20 mouse cellular contexts compared by ENCODE assay signal in the genomic region with DNA sequence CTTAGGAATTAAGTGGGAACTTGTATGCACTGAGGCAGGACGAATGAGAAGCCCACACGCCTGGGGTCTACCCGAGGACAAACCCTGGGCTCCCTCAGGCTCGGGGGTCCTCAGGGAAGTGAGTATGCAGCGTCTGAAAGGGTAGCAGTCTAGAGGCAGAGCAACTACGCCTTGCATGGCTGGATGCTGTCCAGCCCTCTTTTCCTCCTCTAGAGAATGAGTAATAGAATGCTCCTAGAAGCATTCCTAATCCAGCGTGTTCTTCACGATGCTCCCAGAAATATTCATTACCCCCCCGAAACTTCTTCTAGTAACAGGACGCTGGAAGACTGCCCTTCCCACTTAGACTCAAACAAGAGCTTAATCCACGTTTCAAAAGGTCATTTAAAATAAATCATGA. TPM values are rescaled to one million over a fixed set of nuclear protein-coding genes. Genes with fewer than 3 reads are reported as not detected.
A peak's percentile ranks its signal among the peaks of the same experiment; 100 is the strongest.
DNase-seq lines count a peak whose midpoint lies in the region; ATAC-seq and TF ChIP-seq lines count a peak whose summit lies in the region.
"Had no signal": no experiment of that assay in that cellular context is flagged by ENCODE, and none has a peak within 500 bp of the region (broad histone marks: within the 10 kb centered on the region; RNA-seq: fewer than 3 reads in every experiment).

No protein-coding gene starts in this region.

- 0 out of 2 replicates have a peak, but pooled peaks cover 3% of the 10 kb centered on the region for H3K4me1 ChIP-seq in embryonic fibroblast, embryonic 13.5 days (ENCODE audit: control insufficient read depth, insufficient read depth, low read length)

- no peak for ATAC-seq in monocyte, adult 5-6 weeks (replicated peaks; ENCODE audit: insufficient number of reproducible peaks, low FRiP score, low TSS enrichment, poor library complexity, severe bottlenecking)
- ATAC-seq: activated CD4-positive, CD25-positive, alpha-beta regulatory T cell, adult 4 months; CD4-positive, CD25-positive, alpha-beta regulatory T cell, adult 4 months; forebrain, embryonic 14.5 days; forebrain, postnatal 0 days had no signal

- intact Hi-C loops in gastrocnemius, postnatal 36 days (cut with DNase I): loop anchor here (5.0 to 10.0 kb wide), 2 partner anchors 49 to 147 kb away; a partner anchor contains a TSS

- peak overlapping the region; percentile 42 for H3K27ac ChIP-seq in embryonic fibroblast, embryonic 13.5 days (ENCODE audit: insufficient read depth, low read length)
- H3K27ac ChIP-seq: embryonic facial prominence, embryonic 13.5 days; hindbrain, embryonic 12.5 days; hindbrain, embryonic 15.5 days had no signal

- H3K4me3 ChIP-seq in embryonic fibroblast, embryonic 13.5 days (ENCODE audit: insufficient read depth, low read length): no peak overlapping the region
- H3K4me3 ChIP-seq: embryonic facial prominence, embryonic 13.5 days; hindbrain, embryonic 12.5 days; hindbrain, embryonic 15.5 days had no signal

- TF ChIP-seq POLR2A in embryonic fibroblast, embryonic 13.5 days (IDR thresholded peaks at IDR 0.05; ENCODE audit: low read depth, low read length): no peak

- peak; percentile 48 for DNase-seq in gastrocnemius, postnatal 10 days
- DNase-seq in gastrocnemius, postnatal 36 days: no peak
- peak; percentile 60 for DNase-seq in kidney, postnatal 10 days
- no peak for DNase-seq in kidney, adult 11 months
- peak; percentile 62 for DNase-seq in urinary bladder, postnatal 14 days (ENCODE audit: low spot score)
- DNase-seq in urinary bladder, adult 18-20 months (ENCODE audit: low spot score in 2 of 2): no peak
- DNase-seq: adrenal gland, adult 8-10 months; adrenal gland, postnatal 25 days; cerebellum, adult 18-20 months; cerebellum, adult 9-10 months; forebrain, postnatal 0 days; heart, adult 11 months had no signal

- no peak for TF ChIP-seq CTCF in embryonic fibroblast, embryonic 13.5 days (IDR thresholded peaks at IDR 0.05; ENCODE audit: borderline replicate concordance, insufficient read depth, low read length)

RNA-seq across cellular contexts. Expression of a gene that starts 51.3 kb away (rescaled TPM):
- 10 to 100 TPM in 1 of 2 experiments, 1 to 10 TPM in 1; 9.0 to 11.5 TPM for total RNA-seq in gastrocnemius, postnatal 10 days (2021)
- total RNA-seq in gastrocnemius, postnatal 36 days (2021): 1 to 10 TPM; 3.1 to 3.8 TPM
- 13.6 and 15.9 TPM in 2 replicates for polyA plus RNA-seq in embryonic fibroblast, embryonic 13.5 days (2011; ENCODE audit: insufficient read length, low read depth, missing spikeins)
- total RNA-seq in monocyte, adult 5-6 weeks (2017): 44.7 to 96.7 TPM (median 53.9 TPM) in 3 replicates

Comparison
In these comparisons a context has a peak if more than half of its experiments do, and no peak if none do; other contexts are left out.
1. DNase-seq: peak in gastrocnemius, postnatal 10 days (single experiment), kidney, postnatal 10 days (single experiment) and urinary bladder, postnatal 14 days (single experiment); none in gastrocnemius, postnatal 36 days (0 of 2), kidney, adult 11 months (single experiment) and urinary bladder, adult 18-20 months (0 of 2).